ENCODE assay signal across 14 mouse cellular contexts in genomic region chr8:86581921-86582331, GRCm38 (mm10). TPM values are rescaled to one million over a fixed set of nuclear protein-coding genes. Genes with fewer than 3 reads are reported as not detected.
DNase-seq lines count a peak whose midpoint lies in the region; ATAC-seq and TF ChIP-seq lines count a peak whose summit lies in the region.
"Had no signal": no experiment of that assay in that cellular context is flagged by ENCODE, and none has a peak within 500 bp of the region (broad histone marks: within the 10 kb centered on the region; RNA-seq: fewer than 3 reads in every experiment).

No protein-coding gene starts in this region.

- H3K4me1 ChIP-seq in kidney, postnatal 0 days (replicated peaks; ENCODE audit: insufficient read depth, low read length) = peaks cover 4% of the 10 kb centered on the region; the same call in 1 of the 2 replicates
- no peaks in the 10 kb centered on the region for H3K4me1 ChIP-seq in stomach, postnatal 0 days (replicated peaks; ENCODE audit: control insufficient read depth, insufficient read depth)

- intact Hi-C loops in heart, postnatal 25 days (cut with DNase I) = no loop called here

- no peak for TF ChIP-seq EP300 in stomach, postnatal 0 days (optimal IDR thresholded peaks at IDR 0.05)

- TF ChIP-seq CTCF in kidney, postnatal 0 days (IDR thresholded peaks at IDR 0.05; ENCODE audit: low read depth) = peak; percentile 62
- TF ChIP-seq CTCF in stomach, postnatal 0 days (IDR thresholded peaks at IDR 0.05; ENCODE audit: low read depth) = peak; percentile 60

- ATAC-seq in kidney, postnatal 0 days (replicated peaks; ENCODE audit: low FRiP score, low read depth) = no peak
- no peak for ATAC-seq in stomach, postnatal 0 days (ENCODE audit: low FRiP score, low TSS enrichment)
- ATAC-seq: liver, postnatal 0 days had no signal

- no peak overlapping the region for H3K9ac ChIP-seq in kidney, postnatal 0 days (ENCODE audit: low read depth, low read length)
- no peak overlapping the region for H3K9ac ChIP-seq in stomach, postnatal 0 days (ENCODE audit: low read length)
- H3K9ac ChIP-seq: liver, postnatal 0 days had no signal

- no peaks in the 10 kb centered on the region for H3K36me3 ChIP-seq in kidney, postnatal 0 days (ENCODE audit: insufficient read depth, low read length)
- no peaks in the 10 kb centered on the region for H3K36me3 ChIP-seq in stomach, postnatal 0 days (ENCODE audit: control insufficient read depth, insufficient read depth, low read length)
- H3K36me3 ChIP-seq: G1E had no signal

- H3K4me2 ChIP-seq in kidney, postnatal 0 days (ENCODE audit: low read length) = no peak overlapping the region
- H3K4me2 ChIP-seq in stomach, postnatal 0 days (replicated peaks; ENCODE audit: low read depth) = no peak overlapping the region

- no peaks in the 10 kb centered on the region for H3K27me3 ChIP-seq in kidney, postnatal 0 days (ENCODE audit: insufficient read depth, low read length)
- H3K27me3 ChIP-seq in stomach, postnatal 0 days (ENCODE audit: control insufficient read depth, insufficient read depth, low read length) = no peaks in the 10 kb centered on the region

- peak; percentile 11 for DNase-seq in embryo, embryonic 10 days (ENCODE audit: low spot score)
- no peak for DNase-seq in embryo, embryonic 9.5 days (ENCODE audit: extremely low spot score)
- DNase-seq in kidney, postnatal 0 days (ENCODE audit: low spot score) = peak; percentile 77
- no peak for DNase-seq in kidney, postnatal 25 days
- peak; percentile 21 for DNase-seq in right cerebral cortex, postnatal 4 days
- DNase-seq in right cerebral cortex, postnatal 14 days = no peak
- DNase-seq in stomach, postnatal 0 days (ENCODE audit: low spot score) = no peak
- DNase-seq in heart, postnatal 25 days (ENCODE audit: low spot score) = no peak
- DNase-seq: gastrocnemius, adult 2 months; liver, postnatal 0 days; thymus, postnatal 4 days had no signal

- no peak overlapping the region for H3K27ac ChIP-seq in kidney, postnatal 0 days
- H3K27ac ChIP-seq in stomach, postnatal 0 days (replicated peaks) = no peak overlapping the region
- H3K27ac ChIP-seq: gastrocnemius, adult 2 months had no signal

- H3K9me3 ChIP-seq in kidney, postnatal 0 days (replicated peaks; ENCODE audit: low read length) = no peaks in the 10 kb centered on the region
- H3K9me3 ChIP-seq in stomach, postnatal 0 days (ENCODE audit: control insufficient read depth, low read length) = no peaks in the 10 kb centered on the region
- H3K9me3 ChIP-seq: G1E had no signal

- WGBS in kidney, postnatal 0 days = 74% methylated on average over 4 of the region's 4 CpGs
- WGBS in stomach, postnatal 0 days = 77% methylated on average over 4 of the region's 4 CpGs

- H3K4me3 ChIP-seq in kidney, postnatal 0 days (replicated peaks; ENCODE audit: low read depth, low read length) = no peak overlapping the region
- H3K4me3 ChIP-seq in stomach, postnatal 0 days (ENCODE audit: low read depth, low read length) = no peak overlapping the region
- H3K4me3 ChIP-seq: gastrocnemius, adult 2 months; megakaryocyte, embryonic 14.5 days had no signal

RNA-seq across cellular contexts. Expression of gene Abcc12, which starts 1.4 kb away (rescaled TPM):
- polyA plus RNA-seq in kidney, postnatal 0 days (2015; fragmentation: Nextera tagmentation; extraction: Ambion mirVana) = 0.04 TPM in 1 of 2 replicates, not detected in the other
- polyA plus RNA-seq in stomach, postnatal 0 days (2015; fragmentation: Nextera tagmentation; extraction: Ambion mirVana) = 0.15 and 0.24 TPM in 2 replicates
- total RNA-seq in heart, postnatal 25 days (2021) = not detected
- total RNA-seq: gastrocnemius, adult 2 months had no signal
- polyA plus RNA-seq: heart, embryonic 14.5 days; liver, postnatal 0 days had no signal

RNA-seq across cellular contexts. Expression of gene Lonp2, which starts 41.9 kb away (rescaled TPM):
- polyA plus RNA-seq in kidney, postnatal 0 days (2015; fragmentation: Nextera tagmentation; extraction: Ambion mirVana) = 67.7 and 67.9 TPM in 2 replicates
- 36.2 and 38.4 TPM in 2 replicates for polyA plus RNA-seq in stomach, postnatal 0 days (2015; fragmentation: Nextera tagmentation; extraction: Ambion mirVana)
- total RNA-seq in heart, postnatal 25 days (2021) = 10 to 100 TPM; 74.9 to 75.2 TPM

Comparison
In these comparisons a context has a peak if more than half of its experiments do, and no peak if none do; other contexts are left out.
1. DNase-seq: peak in embryo, embryonic 10 days (single experiment), kidney, postnatal 0 days (single experiment) and right cerebral cortex, postnatal 4 days (single experiment); none in embryo, embryonic 9.5 days (single experiment), kidney, postnatal 25 days (0 of 2), right cerebral cortex, postnatal 14 days (single experiment), stomach, postnatal 0 days (single experiment) and heart, postnatal 25 days (single experiment).